Mouse (Mus musculus) kidney, adult 2 months (tissue): ENCODE data around the gene Otx1.

Source experiments
- CTCF ChIP-seq: fragments of 200-500 bp; conservative IDR thresholded peaks from 2 replicates; pipeline ENCODE4 v1.5.1; 2011; ENCODE audit warnings: low read depth, mild to moderate bottlenecking, control low read depth, low read length, moderate library complexity, mixed read lengths; ENCODE audit not compliant: insufficient read depth, insufficient read length
- POLR2A ChIP-seq: fragments of 200-500 bp; IDR thresholded peaks from one replicate; pipeline ENCODE4 v1.6.1; 2011; ENCODE audit warnings: low read depth, low read length, control low read depth

GRCm38 (mm10) chr11:21993597-21994376, 8.9 kb downstream of the Otx1 start:
- no peak for TF ChIP-seq POLR2A
- no peak for TF ChIP-seq CTCF
